Mouse (Mus musculus): Measurements from ENCODE around the gene Cask. TPM values are rescaled to one million over a fixed set of nuclear protein-coding genes. Genes with fewer than 3 reads are reported as not detected.

The Cask gene
- polyA plus RNA-seq, 1 experiment from 2014 or later = 62.2 TPM

- Histone ChIP-seq H3K9me3 (ENCODE audit: control insufficient read depth, low read length) (no peaks in the 10 kb centered on the region), H3K4me3 (ENCODE audit: low read depth, low read length) (no peak overlapping the region), H3K27ac (ENCODE audit: low read depth, low read length) (no peak overlapping the region), H3K9ac (replicated peaks; ENCODE audit: low read depth, low read length) (no peak overlapping the region), H3K27me3 (ENCODE audit: control insufficient read depth, insufficient read depth, low read length) (no peaks in the 10 kb centered on the region), H3K4me1 (ENCODE audit: control insufficient read depth, insufficient read depth, low read length) (no peaks in the 10 kb centered on the region), H3K36me3 (ENCODE audit: control insufficient read depth, insufficient read depth, low read length) (no peaks in the 10 kb centered on the region), H3K4me2 (ENCODE audit: low read depth, low read length) (no peak overlapping the region)
- no peak for ATAC-seq (ENCODE audit: low read depth)
Measured at GRCm38 (mm10) chrX:13479570-13479969, 371.6 kb downstream of the Cask start.

DNA sequence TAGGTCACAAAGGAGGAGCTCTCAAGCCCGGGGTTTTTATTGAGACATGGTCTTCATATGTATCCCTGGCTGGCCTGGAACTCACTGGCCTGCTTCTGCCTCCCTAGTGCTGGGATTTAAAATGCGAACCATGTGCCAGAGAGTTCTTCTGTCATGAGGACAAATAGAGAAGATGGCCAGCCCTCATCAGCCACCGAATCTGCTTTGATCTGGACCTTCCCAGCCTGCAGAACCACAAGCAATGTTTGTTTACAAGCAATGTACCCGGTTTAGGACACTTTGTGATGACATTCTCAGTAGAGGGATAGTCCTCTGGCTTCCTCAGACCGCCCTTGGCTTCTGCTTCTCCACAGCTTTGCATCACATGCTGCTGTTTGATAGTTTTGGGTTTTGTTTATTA, 372.9 kb downstream of the Cask start:
- no peak for ATAC-seq (ENCODE audit: low read depth)
- Histone ChIP-seq H3K27ac (ENCODE audit: low read depth, low read length) (no peak overlapping the region), H3K9me3 (ENCODE audit: control insufficient read depth, low read length) (no peaks in the 10 kb centered on the region), H3K27me3 (ENCODE audit: control insufficient read depth, insufficient read depth, low read length) (no peaks in the 10 kb centered on the region), H3K9ac (replicated peaks; ENCODE audit: low read depth, low read length) (no peak overlapping the region), H3K4me2 (ENCODE audit: low read depth, low read length) (no peak overlapping the region), H3K4me1 (ENCODE audit: control insufficient read depth, insufficient read depth, low read length) (no peaks in the 10 kb centered on the region), H3K36me3 (ENCODE audit: control insufficient read depth, insufficient read depth, low read length) (no peaks in the 10 kb centered on the region), H3K4me3 (ENCODE audit: low read depth, low read length) (no peak overlapping the region)
- WGBS = 69% methylated on average over 5 of the region's 5 CpGs

GRCm38 (mm10) chrX:13477596-13477995, 373.6 kb downstream of the Cask start:
- H3K9me3 ChIP-seq (ENCODE audit: control insufficient read depth, low read length) = no peaks in the 10 kb centered on the region
- no peak overlapping the region for H3K9ac ChIP-seq (replicated peaks; ENCODE audit: low read depth, low read length)
- ATAC-seq (ENCODE audit: low read depth) = no peak
- 75% methylated on average over 2 of the region's 2 CpGs for WGBS
- no peaks in the 10 kb centered on the region for H3K4me1 ChIP-seq (ENCODE audit: control insufficient read depth, insufficient read depth, low read length)
- H3K4me3 ChIP-seq (ENCODE audit: low read depth, low read length) = no peak overlapping the region
- no peaks in the 10 kb centered on the region for H3K36me3 ChIP-seq (ENCODE audit: control insufficient read depth, insufficient read depth, low read length)
- no peak overlapping the region for H3K4me2 ChIP-seq (ENCODE audit: low read depth, low read length)
- no peaks in the 10 kb centered on the region for H3K27me3 ChIP-seq (ENCODE audit: control insufficient read depth, insufficient read depth, low read length)
- no peak overlapping the region for H3K27ac ChIP-seq (ENCODE audit: low read depth, low read length)

GRCm38 (mm10) chrX:13475382-13475781, 375.8 kb downstream of the Cask start:
- H3K9me3 ChIP-seq (ENCODE audit: control insufficient read depth, low read length) = no peaks in the 10 kb centered on the region
- H3K9ac ChIP-seq (replicated peaks; ENCODE audit: low read depth, low read length) = no peak overlapping the region
- no peaks in the 10 kb centered on the region for H3K27me3 ChIP-seq (ENCODE audit: control insufficient read depth, insufficient read depth, low read length)
- no peak for ATAC-seq (ENCODE audit: low read depth)
- no peak overlapping the region for H3K4me2 ChIP-seq (ENCODE audit: low read depth, low read length)
- no peak overlapping the region for H3K27ac ChIP-seq (ENCODE audit: low read depth, low read length)
- H3K36me3 ChIP-seq (ENCODE audit: control insufficient read depth, insufficient read depth, low read length) = no peaks in the 10 kb centered on the region
- no peak overlapping the region for H3K4me3 ChIP-seq (ENCODE audit: low read depth, low read length)
- 80% methylated on average over 1 of the region's 1 CpGs for WGBS
- H3K4me1 ChIP-seq (ENCODE audit: control insufficient read depth, insufficient read depth, low read length) = no peaks in the 10 kb centered on the region

DNA sequence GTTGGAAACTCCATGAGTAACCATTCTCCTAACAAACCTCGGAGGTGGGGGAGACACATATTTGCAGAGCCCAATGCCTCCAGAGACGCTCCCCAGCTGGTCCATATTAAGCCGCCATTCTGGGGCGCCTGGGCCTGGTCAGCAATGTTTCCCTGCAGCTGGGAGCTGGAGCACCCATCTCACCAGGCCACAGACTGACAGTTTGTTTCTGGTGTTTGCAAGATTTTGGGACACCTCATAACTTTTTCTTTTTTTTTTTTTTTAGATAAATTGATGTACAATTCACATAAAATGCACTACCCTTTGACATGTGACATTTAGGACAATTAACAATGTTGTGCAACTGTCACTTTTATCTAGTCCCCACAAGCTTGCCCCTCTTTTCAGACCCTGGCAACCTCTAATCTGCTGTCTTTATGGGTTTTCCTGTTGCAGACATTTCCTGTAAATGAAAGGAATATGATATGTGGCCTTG, 378.4 kb downstream of the Cask start:
- WGBS = 90% methylated on average over 4 of the region's 4 CpGs
- Histone ChIP-seq H3K27me3 (ENCODE audit: control insufficient read depth, insufficient read depth, low read length) (peaks cover 2% of the 10 kb centered on the region; the same call in 1 of the 2 replicates), H3K36me3 (ENCODE audit: control insufficient read depth, insufficient read depth, low read length) (no peaks in the 10 kb centered on the region), H3K9ac (replicated peaks; ENCODE audit: low read depth, low read length) (no peak overlapping the region), H3K27ac (ENCODE audit: low read depth, low read length) (no peak overlapping the region), H3K9me3 (ENCODE audit: control insufficient read depth, low read length) (no peaks in the 10 kb centered on the region), H3K4me2 (ENCODE audit: low read depth, low read length) (no peak overlapping the region), H3K4me3 (ENCODE audit: low read depth, low read length) (no peak overlapping the region), H3K4me1 (ENCODE audit: control insufficient read depth, insufficient read depth, low read length) (no peaks in the 10 kb centered on the region)
- ATAC-seq (ENCODE audit: low read depth) = no peak

DNA sequence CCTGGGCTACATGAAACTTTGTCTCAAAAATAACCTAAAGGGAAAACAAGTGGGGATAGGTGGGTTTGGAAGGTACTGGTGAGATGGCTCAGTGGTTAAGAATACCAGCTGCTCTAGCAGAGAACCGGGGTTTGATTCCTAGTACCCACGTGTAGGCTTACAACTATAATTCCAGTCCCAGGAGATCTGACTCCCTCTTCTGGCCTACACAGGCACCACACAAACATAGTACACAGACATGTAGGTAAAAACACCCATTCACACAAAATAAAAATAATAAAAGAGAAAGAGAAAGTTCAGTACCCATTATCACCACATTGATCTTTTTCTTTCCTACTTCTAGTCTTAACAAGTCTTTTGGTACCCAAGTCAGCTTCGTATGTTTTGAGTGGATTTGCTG, 379.2 kb downstream of the Cask start:
- no peak for ATAC-seq (ENCODE audit: low read depth)
- Histone ChIP-seq H3K36me3 (ENCODE audit: control insufficient read depth, insufficient read depth, low read length) (no peaks in the 10 kb centered on the region), H3K27ac (ENCODE audit: low read depth, low read length) (no peak overlapping the region), H3K27me3 (ENCODE audit: control insufficient read depth, insufficient read depth, low read length) (peaks cover 2% of the 10 kb centered on the region; the same call in 1 of the 2 replicates), H3K4me1 (ENCODE audit: control insufficient read depth, insufficient read depth, low read length) (no peaks in the 10 kb centered on the region), H3K4me2 (ENCODE audit: low read depth, low read length) (no peak overlapping the region), H3K9ac (replicated peaks; ENCODE audit: low read depth, low read length) (no peak overlapping the region), H3K9me3 (ENCODE audit: control insufficient read depth, low read length) (no peaks in the 10 kb centered on the region), H3K4me3 (ENCODE audit: low read depth, low read length) (no peak overlapping the region)
- WGBS = 90% methylated on average over 3 of the region's 3 CpGs

GRCm38 (mm10) chrX:13469160-13470116, 381.7 kb downstream of the Cask start:
- 80% methylated on average over 9 of the region's 9 CpGs for WGBS
- no peak overlapping the region for H3K4me2 ChIP-seq (ENCODE audit: low read depth, low read length)
- peaks cover 2% of the 10 kb centered on the region; the same call in 1 of the 2 replicates for H3K27me3 ChIP-seq (ENCODE audit: control insufficient read depth, insufficient read depth, low read length)
- H3K9ac ChIP-seq (replicated peaks; ENCODE audit: low read depth, low read length) = no peak overlapping the region
- H3K4me1 ChIP-seq (ENCODE audit: control insufficient read depth, insufficient read depth, low read length) = no peaks in the 10 kb centered on the region
- no peak for ATAC-seq (ENCODE audit: low read depth)
- no peaks in the 10 kb centered on the region for H3K36me3 ChIP-seq (ENCODE audit: control insufficient read depth, insufficient read depth, low read length)
- H3K9me3 ChIP-seq (ENCODE audit: control insufficient read depth, low read length) = no peaks in the 10 kb centered on the region
- H3K4me3 ChIP-seq (ENCODE audit: low read depth, low read length) = no peak overlapping the region
- H3K27ac ChIP-seq (ENCODE audit: low read depth, low read length) = no peak overlapping the region

DNA sequence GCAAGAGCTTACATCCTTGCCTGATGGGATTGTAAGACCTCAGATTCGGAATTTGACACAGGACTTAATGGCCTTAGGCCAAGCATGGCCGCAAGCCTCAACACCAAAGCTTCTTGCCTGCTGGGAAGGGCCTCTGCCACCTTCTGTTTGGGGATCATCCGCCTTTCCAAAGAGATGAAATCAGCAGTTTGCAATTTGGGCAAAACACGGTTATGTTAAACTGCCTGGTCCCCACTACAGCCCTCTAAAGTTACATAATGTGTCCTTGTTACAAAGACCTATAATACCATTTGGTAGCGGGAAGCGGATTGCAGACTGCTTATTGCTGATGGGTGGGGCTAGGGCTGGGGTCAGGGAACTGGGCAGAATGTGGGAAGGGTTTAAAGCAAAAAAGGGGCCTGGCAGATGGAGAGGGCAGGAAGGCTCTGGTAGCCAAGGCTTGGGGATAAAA, 384.0 kb downstream of the Cask start:
- no peaks in the 10 kb centered on the region for H3K4me1 ChIP-seq (ENCODE audit: control insufficient read depth, insufficient read depth, low read length)
- no peaks in the 10 kb centered on the region for H3K9me3 ChIP-seq (ENCODE audit: control insufficient read depth, low read length)
- H3K4me3 ChIP-seq (ENCODE audit: low read depth, low read length) = no peak overlapping the region
- 78% methylated on average over 6 of the region's 6 CpGs for WGBS
- peaks cover 2% of the 10 kb centered on the region; the same call in 1 of the 2 replicates for H3K27me3 ChIP-seq (ENCODE audit: control insufficient read depth, insufficient read depth, low read length)
- no peak overlapping the region for H3K4me2 ChIP-seq (ENCODE audit: low read depth, low read length)
- H3K36me3 ChIP-seq (ENCODE audit: control insufficient read depth, insufficient read depth, low read length) = no peaks in the 10 kb centered on the region
- H3K9ac ChIP-seq (replicated peaks; ENCODE audit: low read depth, low read length) = no peak overlapping the region
- H3K27ac ChIP-seq (ENCODE audit: low read depth, low read length) = no peak overlapping the region
- ATAC-seq (ENCODE audit: low read depth) = no peak

All from neural tube, embryonic 14.5 days (tissue).